Mouse (Mus musculus) spleen, adult 2 months (tissue): ENCODE results near the gene Gp1ba.

Experiments used
- CTCF ChIP-seq: fragments of 200-500 bp; IDR thresholded peaks from 2 replicates; pipeline ENCODE4 v1.5.1; 2011; ENCODE audit warnings: mild to moderate bottlenecking, inconsistent platforms; ENCODE audit not compliant: insufficient read depth, insufficient read length, insufficient replicate concordance; ENCODE audit errors: extremely low read depth
- POLR2A ChIP-seq: fragments of 200-500 bp; IDR thresholded peaks from 2 replicates; pipeline ENCODE4 v1.6.1; 2011; ENCODE audit warnings: low read depth, low read length, inconsistent platforms

- no peak for TF ChIP-seq POLR2A
- no peak for TF ChIP-seq CTCF
Observed at GRCm38 (mm10) chr11:70645461-70646258, 6.7 kb downstream of the Gp1ba start.
